Mouse (Mus musculus) gastrocnemius, adult 18-20 months (tissue): ENCODE results near the gene Tnpo3. TPM values are rescaled to one million over a fixed set of nuclear protein-coding genes. Genes with fewer than 3 reads are reported as not detected.

Experiments
- total RNA-seq, 2 experiments: library from RNA; stranded (reverse); gene quantifications; 2 replicates each; pipeline ENCODE4 v1.2.3; 2021

Tnpo3 gene
- total RNA-seq, 2 experiments from 2014 or later, result 31.3 to 36.0 TPM

Other genes starting within 250 kb of the Tnpo3 start
- under 1 TPM in 1 of 2 experiments, not detected in 1; 0.26 TPM for gene Opn1sw, start 221.4 kb downstream of the Tnpo3 start, total RNA-seq
- gene Ccdc136, start 213.6 kb downstream of the Tnpo3 start, total RNA-seq, result 10 to 100 TPM; 11.8 to 12.2 TPM
- gene Flnc, start 176.6 kb downstream of the Tnpo3 start, total RNA-seq, result 100 to 1,000 TPM; 349 to 691 TPM
- gene Atp6v1f, start 142.2 kb downstream of the Tnpo3 start, total RNA-seq, result 100 to 1,000 TPM; 118 to 125 TPM
- under 1 TPM in 1 of 2 experiments, not detected in 1; 0.37 TPM for gene Atp6v1fnb, start 138.4 kb downstream of the Tnpo3 start, total RNA-seq
- 1 to 10 TPM; 3.9 to 6.4 TPM for gene Kcp, start 101.9 kb downstream of the Tnpo3 start, total RNA-seq
- 1 to 10 TPM; 2.9 to 3.9 TPM for gene Irf5, start 83.3 kb downstream of the Tnpo3 start, total RNA-seq
- 1 to 10 TPM; 2.6 to 3.6 TPM for gene Tspan33, start 84.3 kb upstream of the Tnpo3 start, total RNA-seq
- 1 to 10 TPM; 2.3 to 3.4 TPM for gene Smo, start 125.6 kb upstream of the Tnpo3 start, total RNA-seq
- gene Ahcyl2, start 158.1 kb upstream of the Tnpo3 start, total RNA-seq, result 10 to 100 TPM; 17.9 to 23.7 TPM